Mouse (Mus musculus): ENCODE measurements around the gene Snx4. TPM values are rescaled to one million over a fixed set of nuclear protein-coding genes. Genes with fewer than 3 reads are reported as not detected.

Gene Snx4
- total RNA-seq, 2 experiments from 2014 or later: 56.6 to 57.2 TPM

DNA sequence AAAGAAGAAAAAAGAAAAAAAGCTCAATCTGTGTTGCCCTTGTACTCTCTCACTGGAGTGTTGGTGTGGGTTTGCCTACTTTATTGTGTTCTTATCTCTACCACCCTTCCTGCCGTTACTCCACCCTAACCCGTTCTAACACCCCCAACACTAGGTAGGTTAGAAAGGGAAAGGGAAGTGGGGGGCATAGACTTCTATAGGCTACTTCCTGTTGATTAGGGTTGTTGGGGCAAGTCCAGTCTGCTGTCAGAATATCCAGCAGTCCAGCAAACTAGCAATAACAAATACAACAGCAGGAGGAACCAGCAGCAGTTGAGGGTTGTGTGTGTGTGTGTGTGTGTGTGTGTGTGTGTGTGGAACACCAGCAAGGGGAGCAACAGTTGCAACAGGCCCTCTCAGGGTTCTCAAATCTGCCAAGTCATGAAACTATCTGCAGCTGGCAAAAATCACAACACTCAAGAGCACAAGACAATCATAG is 10.4 kb downstream of the Snx4 start:
- intact Hi-C loops (cut with DNase I): no loop called here
- no peak for DNase-seq (ENCODE audit: extremely low spot score in 1 of 2, low spot score in 2 of 2)

- DNase-seq (ENCODE audit: extremely low spot score in 1 of 2, low spot score in 2 of 2): no peak
- intact Hi-C loops (cut with DNase I): no loop called here
These were observed 10.9 kb downstream of the Snx4 start for GRCm38 (mm10) chr16:33262096-33262495.

DNA sequence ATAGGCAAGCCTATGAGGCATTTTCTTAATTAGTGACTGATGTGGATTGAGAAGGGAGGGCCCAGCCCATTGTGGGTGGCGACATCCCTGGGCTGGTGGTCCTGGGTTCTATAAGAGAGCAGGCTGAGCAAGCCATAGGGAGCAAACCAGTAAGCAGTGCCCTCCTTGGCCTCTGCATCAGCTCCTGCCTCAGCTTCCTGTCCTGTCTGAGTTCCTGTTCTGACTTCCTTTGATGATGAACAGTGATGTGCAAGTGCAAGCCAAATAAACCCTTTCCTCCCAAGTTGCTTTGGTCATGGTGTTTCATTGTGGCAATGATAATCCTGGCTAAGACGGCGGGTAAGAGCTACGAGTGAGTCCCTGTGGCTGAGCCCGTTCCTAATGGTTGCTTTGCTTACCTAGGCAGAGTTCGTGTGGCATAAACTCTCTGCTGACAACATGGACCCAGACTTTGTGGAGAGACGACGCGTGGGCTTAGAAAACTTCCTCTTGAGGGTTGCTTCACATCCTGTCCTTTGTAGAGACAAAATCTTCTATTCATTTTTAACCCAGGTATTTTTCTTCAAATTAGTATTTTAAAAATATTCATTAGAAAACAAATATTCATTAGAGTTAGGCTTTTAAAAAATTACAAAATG is 16.5 kb downstream of the Snx4 start:
- intact Hi-C loops (cut with DNase I): no loop called here
- no peak for DNase-seq (ENCODE audit: extremely low spot score in 1 of 2, low spot score in 2 of 2)

DNA sequence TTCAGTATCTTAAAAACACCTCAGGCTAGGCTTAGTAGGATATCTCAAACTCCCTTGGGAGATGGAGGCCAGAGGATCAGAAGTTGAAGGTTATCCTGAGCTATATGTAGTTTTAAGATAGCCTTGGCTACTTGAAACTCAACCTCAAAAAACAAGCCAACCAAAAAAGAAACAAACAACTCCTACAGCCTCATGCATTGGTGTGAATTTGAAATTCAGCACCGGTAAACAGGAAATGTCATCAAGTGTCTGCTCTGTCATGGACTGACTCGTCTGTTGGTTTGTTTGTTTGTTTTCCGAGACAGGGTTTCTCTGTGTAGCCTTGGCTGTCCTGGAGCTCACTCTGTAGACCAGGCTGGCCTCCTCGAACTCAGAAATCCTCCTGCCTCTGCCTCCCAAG is 20.6 kb downstream of the Snx4 start:
- no peak for DNase-seq (ENCODE audit: extremely low spot score in 1 of 2, low spot score in 2 of 2)
- intact Hi-C loops (cut with DNase I): no loop called here

DNA sequence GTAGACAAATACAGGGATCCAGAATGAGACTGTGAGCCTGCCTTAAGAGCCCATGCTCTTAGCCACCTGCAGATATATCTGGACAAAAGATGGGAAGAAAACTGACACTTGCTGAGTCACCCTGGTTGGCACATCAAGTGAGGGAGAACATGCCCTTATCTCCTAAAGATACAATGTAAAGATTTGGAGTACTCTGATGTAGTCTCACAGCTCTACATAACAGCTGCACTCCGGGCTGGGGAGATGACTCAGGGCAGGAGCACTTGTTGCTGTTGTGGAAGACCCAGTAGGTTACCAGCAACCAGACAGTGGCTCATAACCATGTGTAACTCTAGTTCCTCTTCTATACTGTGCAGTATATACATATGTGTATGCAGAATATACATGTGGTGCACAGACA is 31.8 kb downstream of the Snx4 start:
- intact Hi-C loops (cut with DNase I): no loop called here
- no peak for DNase-seq (ENCODE audit: extremely low spot score in 1 of 2, low spot score in 2 of 2)

GRCm38 (mm10) chr16:33288536-33288935 is 37.3 kb downstream of the Snx4 start:
- DNase-seq (ENCODE audit: extremely low spot score in 1 of 2, low spot score in 2 of 2): no peak
- intact Hi-C loops (cut with DNase I): no loop called here

- peak in 1 of 2 experiments; percentile 25 for DNase-seq (ENCODE audit: extremely low spot score in 1 of 2, low spot score in 2 of 2)
- intact Hi-C loops (cut with DNase I): no loop called here
These were observed 38.7 kb downstream of the Snx4 start for GRCm38 (mm10) chr16:33289981-33290380.

DNA sequence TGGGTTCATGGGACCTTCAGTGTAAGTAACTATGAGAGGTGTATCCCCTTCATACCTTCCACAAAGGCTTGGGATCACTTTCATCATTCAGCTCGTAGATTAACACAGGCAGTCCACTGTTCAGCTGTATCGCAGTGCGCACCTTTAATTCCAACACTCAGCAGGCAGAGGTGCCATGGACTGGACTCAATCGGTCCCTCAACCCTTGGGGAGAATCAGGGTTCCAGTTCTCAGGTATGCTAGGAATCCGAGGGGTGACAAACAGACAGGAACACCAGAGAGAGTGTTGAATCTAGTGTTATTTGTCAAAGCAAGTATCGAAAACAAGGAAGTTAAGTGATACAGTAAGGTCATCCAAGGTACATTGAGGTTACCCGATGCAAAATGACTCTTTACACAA is 41.0 kb downstream of the Snx4 start:
- DNase-seq (ENCODE audit: extremely low spot score in 1 of 2, low spot score in 2 of 2): no peak
- intact Hi-C loops (cut with DNase I): no loop called here

GRCm38 (mm10) chr16:33294681-33295080 is 43.4 kb downstream of the Snx4 start:
- no peak for DNase-seq (ENCODE audit: extremely low spot score in 1 of 2, low spot score in 2 of 2)

DNA sequence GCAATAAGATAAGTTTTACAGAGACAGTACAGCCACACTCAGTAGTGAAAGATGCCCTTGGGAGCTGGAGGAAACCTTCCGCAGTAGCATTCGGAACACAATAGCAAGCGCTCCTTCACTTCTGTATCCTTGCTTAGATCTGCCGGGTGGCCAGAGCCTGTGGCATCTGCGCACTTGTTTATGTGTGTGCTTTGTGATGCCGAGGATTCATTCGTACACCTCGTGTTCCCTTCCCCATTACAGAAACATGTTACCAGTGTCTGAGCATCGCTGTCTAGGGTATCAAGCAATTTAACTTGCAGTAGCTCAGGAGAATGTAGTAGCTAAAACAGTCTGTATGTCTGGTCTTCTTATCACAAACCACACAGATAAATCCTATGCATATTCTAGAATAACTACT is 44.1 kb downstream of the Snx4 start:
- intact Hi-C loops (cut with DNase I): no loop called here
- no peak for DNase-seq (ENCODE audit: extremely low spot score in 1 of 2, low spot score in 2 of 2)

More at GRCm38 (mm10) chr16:33294681-33295080, 43.4 kb downstream of the Snx4 start:
- intact Hi-C loops (cut with DNase I): no loop called here

- intact Hi-C loops (cut with DNase I): no loop called here
- no peak for DNase-seq (ENCODE audit: extremely low spot score in 1 of 2, low spot score in 2 of 2)
These were observed 46.3 kb downstream of the Snx4 start for GRCm38 (mm10) chr16:33297493-33297892.

DNA sequence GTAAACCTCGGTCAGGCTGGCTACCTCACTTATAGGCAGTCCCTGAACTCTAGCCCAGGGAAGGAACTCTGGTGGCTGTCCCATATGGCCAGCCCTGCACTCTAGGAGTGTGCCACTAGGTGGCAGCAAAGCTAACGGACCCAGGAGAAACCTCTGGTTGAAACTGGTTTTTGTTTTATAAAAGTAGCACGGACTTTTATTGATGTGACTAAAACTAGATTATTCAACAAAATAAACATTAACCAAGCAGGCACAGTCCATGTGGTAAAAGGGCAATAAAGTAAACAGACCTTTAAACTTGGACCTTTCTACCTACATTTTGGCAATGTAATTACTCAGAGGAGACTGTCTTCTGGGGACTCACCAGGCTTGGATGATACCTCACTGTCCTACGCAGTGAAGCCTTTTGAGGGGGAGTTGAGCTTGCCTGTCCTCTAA is 55.4 kb downstream of the Snx4 start:
- intact Hi-C loops (cut with DNase I): no loop called here
- DNase-seq (ENCODE audit: extremely low spot score in 1 of 2, low spot score in 2 of 2): peak; percentile 37 to 76

DNA sequence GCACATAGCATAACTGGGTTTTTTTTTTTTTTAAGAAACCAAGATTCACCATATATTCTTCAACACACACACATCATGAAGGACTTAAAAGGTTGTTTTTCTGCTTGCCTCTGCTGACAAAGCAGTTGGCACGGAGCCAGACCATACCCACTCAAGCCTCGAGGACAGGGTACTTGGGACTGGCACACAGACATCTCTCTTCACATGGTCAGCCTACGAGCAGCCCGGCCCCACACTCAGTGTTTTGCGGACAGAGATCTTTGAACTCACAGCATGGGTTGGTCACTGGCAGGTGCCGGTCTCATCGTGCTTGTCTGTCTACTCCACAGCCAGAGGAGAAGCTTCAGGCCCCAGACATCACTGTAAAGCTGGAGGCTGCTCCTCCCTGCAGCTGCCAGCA is 56.5 kb downstream of the Snx4 start:
- peak in 1 of 2 experiments; percentile 46 for DNase-seq (ENCODE audit: extremely low spot score in 1 of 2, low spot score in 2 of 2)
- intact Hi-C loops (cut with DNase I): no loop called here

DNA sequence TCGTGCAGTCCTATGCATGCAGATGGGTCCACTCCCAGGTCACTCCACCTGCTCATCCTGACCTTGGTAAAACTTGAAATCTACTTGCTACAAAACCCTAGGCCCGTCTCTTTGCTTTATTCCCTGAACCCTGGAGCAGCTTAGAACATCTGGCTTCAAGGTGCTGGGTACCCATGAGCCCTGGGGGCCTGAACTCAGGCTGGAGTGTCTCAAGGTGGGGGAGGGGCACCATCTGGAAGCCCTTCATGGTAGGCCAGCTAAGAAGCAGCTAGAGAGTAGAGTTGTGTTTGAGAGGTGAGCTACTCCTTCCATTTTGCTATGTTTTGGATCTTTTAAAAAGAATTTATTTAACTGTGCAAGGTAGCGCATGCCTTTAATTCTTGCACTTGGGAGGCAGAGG is 57.8 kb downstream of the Snx4 start:
- intact Hi-C loops (cut with DNase I): no loop called here
- DNase-seq (ENCODE audit: extremely low spot score in 1 of 2, low spot score in 2 of 2): no peak

GRCm38 (mm10) chr16:33315611-33316010 is 64.4 kb downstream of the Snx4 start:
- intact Hi-C loops (cut with DNase I): no loop called here
- no peak for DNase-seq (ENCODE audit: extremely low spot score in 1 of 2, low spot score in 2 of 2)

DNA sequence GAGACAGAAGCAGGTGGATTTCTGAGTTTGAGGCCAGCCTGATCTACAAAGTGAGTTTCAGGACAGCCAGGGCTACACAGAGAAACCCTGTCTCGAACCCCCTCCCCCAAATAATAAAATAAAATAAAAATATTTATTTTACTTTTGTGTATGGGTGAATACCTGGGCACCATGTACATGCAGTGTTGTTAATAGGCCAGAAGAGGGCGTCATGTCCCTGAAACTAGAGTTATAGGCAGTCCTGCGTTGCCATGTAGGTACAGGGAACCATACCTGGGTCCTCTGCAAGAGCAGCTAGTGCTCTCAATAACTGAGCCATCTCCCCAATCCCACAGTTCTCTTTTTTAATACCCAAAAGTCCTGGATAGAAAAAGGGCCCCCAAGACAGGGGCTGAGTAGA is 66.4 kb downstream of the Snx4 start:
- intact Hi-C loops (cut with DNase I): no loop called here
- no peak for DNase-seq (ENCODE audit: extremely low spot score in 1 of 2, low spot score in 2 of 2)

DNA sequence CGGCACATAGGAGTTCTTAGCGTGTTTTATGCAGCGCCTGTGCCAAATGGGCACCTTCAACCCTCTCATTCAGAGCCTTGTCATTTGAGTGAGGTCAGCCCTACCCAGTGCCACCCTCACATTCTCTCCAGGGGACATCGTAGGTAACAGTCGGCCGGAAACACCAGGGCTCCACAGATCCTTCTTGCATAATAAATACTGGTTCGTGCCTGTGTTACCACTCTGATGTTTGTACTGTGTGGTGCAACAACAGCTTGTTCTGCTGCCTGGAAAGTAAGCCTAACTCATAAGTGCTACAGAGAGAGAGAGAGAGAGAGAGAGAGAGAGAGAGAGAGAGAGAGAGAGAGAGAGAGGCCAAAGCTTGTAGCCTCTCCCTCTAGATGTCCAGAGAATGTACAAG is 66.8 kb downstream of the Snx4 start:
- DNase-seq (ENCODE audit: extremely low spot score in 1 of 2, low spot score in 2 of 2): no peak
- intact Hi-C loops (cut with DNase I): no loop called here

DNA sequence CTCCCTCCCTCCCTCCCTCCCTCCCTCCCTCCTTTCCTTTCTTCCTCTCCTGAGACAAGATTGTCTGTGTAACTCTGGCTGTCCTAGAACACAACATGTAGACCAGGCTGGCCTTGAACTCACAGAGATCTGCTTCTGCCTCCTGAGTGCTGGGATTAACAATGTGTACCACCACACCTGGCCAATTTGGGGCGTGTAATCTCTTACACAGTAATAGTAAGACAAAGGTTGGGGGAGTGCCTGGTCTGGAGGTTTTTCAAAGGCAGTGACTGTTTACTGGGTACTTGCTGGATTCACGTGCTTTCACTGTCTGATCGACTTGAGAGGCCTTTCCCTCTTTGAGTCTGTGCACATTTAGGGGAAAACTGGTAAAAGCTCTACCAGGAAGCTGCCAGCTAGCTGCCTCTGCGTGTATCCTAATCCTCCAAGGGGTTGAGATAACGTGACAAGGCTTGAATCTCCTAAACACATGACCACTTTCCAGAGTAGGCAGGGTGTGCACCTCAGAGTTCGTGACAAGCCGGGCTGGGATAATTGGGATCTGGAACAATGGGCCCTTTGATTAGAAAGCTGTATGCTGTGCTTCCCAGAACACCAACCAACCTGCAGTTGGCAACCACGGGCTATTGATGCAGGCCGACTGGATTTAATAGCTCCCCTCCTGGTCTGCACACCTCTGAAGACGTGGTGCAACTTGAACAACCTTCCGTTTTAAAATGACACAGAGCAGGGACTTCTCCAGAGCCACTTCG is 74.6 kb downstream of the Snx4 start:
- no peak for DNase-seq (ENCODE audit: extremely low spot score in 1 of 2, low spot score in 2 of 2)
- intact Hi-C loops (cut with DNase I): no loop called here

GRCm38 (mm10) chr16:33326589-33326988 is 75.3 kb downstream of the Snx4 start:
- DNase-seq (ENCODE audit: extremely low spot score in 1 of 2, low spot score in 2 of 2): no peak
- intact Hi-C loops (cut with DNase I): no loop called here

DNA sequence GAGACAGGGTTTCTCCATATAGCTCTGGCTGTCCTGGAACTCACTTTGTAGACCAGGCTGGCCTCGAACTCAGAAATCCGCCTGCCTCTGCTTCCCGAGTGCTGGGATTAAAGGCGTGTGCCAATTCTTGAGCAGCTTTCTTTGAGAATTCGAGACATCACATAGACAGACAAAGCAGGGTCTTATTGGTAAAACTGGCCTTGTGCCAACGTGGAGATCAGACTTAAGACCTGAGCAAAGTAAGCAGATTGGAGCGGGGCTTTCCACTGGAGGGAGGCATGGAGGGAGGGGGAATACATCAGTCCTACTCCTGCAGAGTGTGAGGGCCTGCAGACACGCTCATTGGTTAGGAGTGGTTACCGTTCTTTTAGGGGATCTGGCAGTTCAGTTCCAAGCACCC is 75.9 kb downstream of the Snx4 start:
- intact Hi-C loops (cut with DNase I): no loop called here
- no peak for DNase-seq (ENCODE audit: extremely low spot score in 1 of 2, low spot score in 2 of 2)
